Mouse (Mus musculus) stomach, embryonic 14.5 days (tissue): ENCODE data around the gene Asap2. TPM values are rescaled to one million over a fixed set of nuclear protein-coding genes. Genes with fewer than 3 reads are reported as not detected.

Experiments
- ATAC-seq: fragments of 200-750 bp; cut with Nextera tagmentation; 2 replicates; pipeline ENCODE4 v1.8.0; 2017; ENCODE audit warnings: low read depth, moderate TSS enrichment; ENCODE audit not compliant: insufficient number of reproducible peaks, insufficient read depth, low FRiP score
- H3K27ac ChIP-seq: fragments of 300-500 bp; sonication (generic); 2 replicates; pipeline ENCODE4 v1.5.1; 2014; ENCODE audit warnings: mild to moderate bottlenecking, low read length, moderate library complexity, mixed read lengths
- H3K27me3 ChIP-seq: fragments of 300-500 bp; sonication (generic); 2 replicates; pipeline ENCODE4 v1.6.1; 2014; ENCODE audit warnings: low read length, control low read depth, mixed read lengths; ENCODE audit not compliant: control insufficient read depth, insufficient read depth
- H3K36me3 ChIP-seq: fragments of 300-500 bp; sonication (generic); 2 replicates; pipeline ENCODE4 v1.6.1; 2014; ENCODE audit warnings: mild to moderate bottlenecking, control low read depth, low read length, moderate library complexity, mixed read lengths; ENCODE audit not compliant: control insufficient read depth, insufficient read depth
- H3K4me1 ChIP-seq: fragments of 300-500 bp; sonication (generic); 2 replicates; pipeline ENCODE4 v1.6.1; 2014; ENCODE audit warnings: low read length, control low read depth, mixed read lengths; ENCODE audit not compliant: control insufficient read depth, insufficient read depth
- H3K4me2 ChIP-seq: fragments of 300-500 bp; sonication (generic); replicated peaks from 2 replicates; pipeline ENCODE4 v1.6.1; 2014; ENCODE audit warnings: low read depth, low read length, control low read depth
- H3K4me3 ChIP-seq: fragments of 300-500 bp; sonication (generic); 2 replicates; pipeline ENCODE4 v1.5.1; 2014; ENCODE audit warnings: low read depth, low read length, control low read depth
- H3K9ac ChIP-seq: fragments of 300-500 bp; sonication (generic); replicated peaks from 2 replicates; pipeline ENCODE4 v1.6.1; 2014; ENCODE audit warnings: low read depth, mild to moderate bottlenecking, control low read depth, low read length, moderate library complexity, mixed read lengths
- H3K9me3 ChIP-seq: fragments of 300-500 bp; sonication (generic); 2 replicates; pipeline ENCODE4 v1.6.1; 2016; ENCODE audit warnings: low read depth, low read length, control low read depth; ENCODE audit not compliant: control insufficient read depth
- WGBS: fragments of 180-500 bp; shearing (Covaris S2); extraction: QIAGEN DNeasy Blood & Tissue Kit; methylation state at CpG from one replicate; pipeline ENCODE4 v1.1.7; 2014; 5-methylcytosine and 5-hydroxymethylcytosine counted together
- polyA plus RNA-seq: library from polyadenylated mRNA; unstranded; fragments of >200 nt; fragmentation: Nextera tagmentation; extraction: Ambion mirVana; gene quantifications from 2 replicates; pipeline ENCODE4 v1.2.1, GENCODE M21; 2014

Asap2 gene
- polyA plus RNA-seq, 1 experiment from 2014 or later: 10.9 TPM

- H3K4me2 ChIP-seq: no peak overlapping the region
- H3K36me3 ChIP-seq: no peaks in the 10 kb centered on the region
- no peaks in the 10 kb centered on the region for H3K27me3 ChIP-seq
- no peak for ATAC-seq
- H3K4me3 ChIP-seq: no peak overlapping the region
- no peaks in the 10 kb centered on the region for H3K4me1 ChIP-seq
- WGBS: 80% methylated on average over 8 of the region's 8 CpGs
- no peak overlapping the region for H3K9ac ChIP-seq
- H3K9me3 ChIP-seq: no peaks in the 10 kb centered on the region
- H3K27ac ChIP-seq: no peak overlapping the region
Observed at GRCm38 (mm10) chr12:21153279-21153707, 163.0 kb downstream of the Asap2 start.

GRCm38 (mm10) chr12:21155062-21155461 lies 164.8 kb downstream of the Asap2 start:
- Histone ChIP-seq H3K27ac (no peak overlapping the region), H3K4me3 (no peak overlapping the region), H3K4me2 (no peak overlapping the region), H3K9me3 (no peaks in the 10 kb centered on the region), H3K4me1 (peaks cover 9% of the 10 kb centered on the region), H3K27me3 (no peaks in the 10 kb centered on the region), H3K36me3 (no peaks in the 10 kb centered on the region), H3K9ac (no peak overlapping the region)
- WGBS: 57% methylated on average over 4 of the region's 4 CpGs
- no peak for ATAC-seq

- Histone ChIP-seq H3K27ac (0 out of 2 replicates have a peak overlapping the region, but pooled peaks have one; percentile 49), H3K4me3 (no peak overlapping the region), H3K4me1 (peaks cover 26% of the 10 kb centered on the region), H3K27me3 (no peaks in the 10 kb centered on the region), H3K36me3 (no peaks in the 10 kb centered on the region), H3K4me2 (no peak overlapping the region), H3K9ac (no peak overlapping the region), H3K9me3 (no peaks in the 10 kb centered on the region)
- ATAC-seq: no peak
- WGBS: 60% methylated on average over 7 of the region's 7 CpGs
Observed at GRCm38 (mm10) chr12:21159304-21159703, 169.0 kb downstream of the Asap2 start.

- Histone ChIP-seq H3K4me1 (peaks cover 28% of the 10 kb centered on the region), H3K9me3 (no peaks in the 10 kb centered on the region), H3K36me3 (no peaks in the 10 kb centered on the region), H3K9ac (no peak overlapping the region), H3K27ac (peak overlapping the region; percentile 49; the same call in 1 of the 2 replicates), H3K4me2 (no peak overlapping the region), H3K27me3 (no peaks in the 10 kb centered on the region), H3K4me3 (no peak overlapping the region)
- 42% methylated on average over 8 of the region's 8 CpGs for WGBS
- ATAC-seq: peak; percentile 56
Observed at GRCm38 (mm10) chr12:21160327-21160828, 170.1 kb downstream of the Asap2 start.

GRCm38 (mm10) chr12:21161841-21162240 lies 171.6 kb downstream of the Asap2 start:
- WGBS: 92% methylated on average over 4 of the region's 4 CpGs
- H3K27me3 ChIP-seq: no peaks in the 10 kb centered on the region
- H3K4me1 ChIP-seq: peaks cover 35% of the 10 kb centered on the region

GRCm38 (mm10) chr12:21163706-21164105 lies 173.4 kb downstream of the Asap2 start:
- ATAC-seq: no peak
- no peaks in the 10 kb centered on the region for H3K27me3 ChIP-seq
- no peaks in the 10 kb centered on the region for H3K9me3 ChIP-seq
- H3K4me3 ChIP-seq: no peak overlapping the region
- peaks cover 44% of the 10 kb centered on the region for H3K4me1 ChIP-seq
- H3K4me2 ChIP-seq: no peak overlapping the region
- H3K9ac ChIP-seq: no peak overlapping the region
- no peaks in the 10 kb centered on the region; the same call in 1 of the 2 replicates for H3K36me3 ChIP-seq
- WGBS: 53% methylated on average over 3 of the region's 3 CpGs
- H3K27ac ChIP-seq: no peak overlapping the region

More at GRCm38 (mm10) chr12:21161841-21162240, 171.6 kb downstream of the Asap2 start:
- ATAC-seq: no peak
- Histone ChIP-seq H3K27ac (no peak overlapping the region), H3K4me3 (no peak overlapping the region), H3K9me3 (no peaks in the 10 kb centered on the region), H3K9ac (no peak overlapping the region), H3K4me2 (no peak overlapping the region), H3K36me3 (no peaks in the 10 kb centered on the region)

GRCm38 (mm10) chr12:21164251-21164650 lies 174.0 kb downstream of the Asap2 start:
- 51% methylated on average over 8 of the region's 8 CpGs for WGBS
- Histone ChIP-seq H3K36me3 (no peaks in the 10 kb centered on the region; the same call in none of the 2 replicates), H3K27me3 (no peaks in the 10 kb centered on the region), H3K4me1 (peaks cover 43% of the 10 kb centered on the region), H3K9ac (no peak overlapping the region), H3K4me3 (no peak overlapping the region), H3K4me2 (no peak overlapping the region), H3K9me3 (no peaks in the 10 kb centered on the region), H3K27ac (no peak overlapping the region)
- no peak; the same call in 1 of the 2 replicates for ATAC-seq

GRCm38 (mm10) chr12:21165157-21165556 lies 174.9 kb downstream of the Asap2 start:
- ATAC-seq: no peak
- Histone ChIP-seq H3K27ac (no peak overlapping the region), H3K4me2 (no peak overlapping the region), H3K36me3 (peaks cover 5% of the 10 kb centered on the region), H3K4me3 (no peak overlapping the region), H3K9ac (no peak overlapping the region), H3K9me3 (no peaks in the 10 kb centered on the region), H3K27me3 (no peaks in the 10 kb centered on the region), H3K4me1 (peaks cover 34% of the 10 kb centered on the region)
- WGBS: 83% methylated on average over 3 of the region's 3 CpGs

- 39% methylated on average over 7 of the region's 7 CpGs for WGBS
- Histone ChIP-seq H3K4me3 (no peak overlapping the region), H3K27me3 (no peaks in the 10 kb centered on the region), H3K4me1 (peaks cover 27% of the 10 kb centered on the region), H3K9me3 (no peaks in the 10 kb centered on the region), H3K27ac (no peak overlapping the region), H3K9ac (no peak overlapping the region), H3K36me3 (peaks cover 5% of the 10 kb centered on the region), H3K4me2 (no peak overlapping the region)
- ATAC-seq: no peak
Observed at GRCm38 (mm10) chr12:21165891-21166342, 175.7 kb downstream of the Asap2 start.
